In genomic region chr2:3947432-3947831, GRCm38 (mm10) we compare ENCODE assay signal across 30 mouse cellular contexts.
"Had no signal": no experiment of that assay in that cellular context is flagged by ENCODE, and none has a peak within 500 bp of the region (broad histone marks: within the 10 kb centered on the region; RNA-seq: fewer than 3 reads in every experiment).

No protein-coding gene starts in this region.

- H3K27me3 ChIP-seq: limb, embryonic 12.5 days; limb, embryonic 13.5 days; limb, embryonic 15.5 days; liver, embryonic 12.5 days; liver, embryonic 13.5 days; liver, embryonic 15.5 days; lung, embryonic 15.5 days; megakaryocyte, embryonic 14.5 days; midbrain, embryonic 12.5 days; midbrain, embryonic 13.5 days; midbrain, embryonic 15.5 days; neural tube, embryonic 12.5 days had no signal

- H3K4me3 ChIP-seq: limb, embryonic 10.5 days; limb, embryonic 12.5 days; limb, embryonic 13.5 days; limb, embryonic 15.5 days; liver, embryonic 12.5 days; liver, embryonic 13.5 days; liver, embryonic 15.5 days; lung, embryonic 15.5 days; megakaryocyte, embryonic 14.5 days; midbrain, embryonic 10.5 days; midbrain, embryonic 12.5 days; midbrain, embryonic 13.5 days; midbrain, embryonic 15.5 days; myocyte; neural tube, embryonic 12.5 days had no signal

- H3K4me2 ChIP-seq: limb, embryonic 12.5 days; limb, embryonic 13.5 days; limb, embryonic 15.5 days; liver, embryonic 12.5 days; liver, embryonic 13.5 days; liver, embryonic 15.5 days; lung, embryonic 14.5 days; lung, embryonic 15.5 days; midbrain, embryonic 11.5 days; midbrain, embryonic 12.5 days; midbrain, embryonic 13.5 days; midbrain, embryonic 15.5 days; neural tube, embryonic 12.5 days had no signal

- H3K4me1 ChIP-seq: limb, embryonic 10.5 days; limb, embryonic 12.5 days; limb, embryonic 13.5 days; limb, embryonic 15.5 days; liver, embryonic 12.5 days; liver, embryonic 13.5 days; liver, embryonic 15.5 days; lung, embryonic 15.5 days; megakaryocyte, embryonic 14.5 days; midbrain, embryonic 10.5 days; midbrain, embryonic 12.5 days; midbrain, embryonic 13.5 days; midbrain, embryonic 15.5 days; neural tube, embryonic 12.5 days had no signal

- H3K9ac ChIP-seq: limb, embryonic 12.5 days; limb, embryonic 13.5 days; limb, embryonic 15.5 days; liver, embryonic 12.5 days; liver, embryonic 13.5 days; liver, embryonic 14.5 days; liver, embryonic 15.5 days; lung, embryonic 14.5 days; lung, embryonic 15.5 days; midbrain, embryonic 12.5 days; midbrain, embryonic 13.5 days; midbrain, embryonic 15.5 days; neural tube, embryonic 12.5 days had no signal

- ATAC-seq: liver, embryonic 12.5 days; lung, postnatal 0 days; midbrain, embryonic 13.5 days; midbrain, embryonic 15.5 days; midbrain, embryonic 16.5 days had no signal

- H3K9me3 ChIP-seq: limb, embryonic 10.5 days; limb, embryonic 12.5 days; limb, embryonic 13.5 days; limb, embryonic 15.5 days; liver, embryonic 12.5 days; liver, embryonic 13.5 days; liver, embryonic 15.5 days; lung, embryonic 15.5 days; megakaryocyte, embryonic 14.5 days; midbrain, embryonic 10.5 days; midbrain, embryonic 12.5 days; midbrain, embryonic 13.5 days; midbrain, embryonic 15.5 days; neural tube, embryonic 12.5 days had no signal

- H3K27ac ChIP-seq: limb, embryonic 10.5 days; limb, embryonic 12.5 days; limb, embryonic 13.5 days; limb, embryonic 15.5 days; liver, embryonic 12.5 days; liver, embryonic 13.5 days; liver, embryonic 14.5 days; liver, embryonic 15.5 days; lung, embryonic 15.5 days; macrophage; midbrain, embryonic 10.5 days; midbrain, embryonic 12.5 days; midbrain, embryonic 13.5 days; midbrain, embryonic 15.5 days; neural tube, embryonic 12.5 days had no signal

- H3K36me3 ChIP-seq: limb, embryonic 10.5 days; limb, embryonic 12.5 days; limb, embryonic 13.5 days; limb, embryonic 15.5 days; liver, embryonic 12.5 days; liver, embryonic 13.5 days; liver, embryonic 15.5 days; lung, embryonic 15.5 days; midbrain, embryonic 10.5 days; midbrain, embryonic 12.5 days; midbrain, embryonic 13.5 days; midbrain, embryonic 15.5 days; neural tube, embryonic 12.5 days had no signal

- DNase-seq: left cerebral cortex, postnatal 4 days; liver; liver, embryonic 13.5 days; lung, adult 18-20 months; lung, adult 2 months; lung, embryonic 14.5 days; lung, postnatal 10 days; lung, postnatal 14 days; lung, postnatal 36 days; lung, postnatal 4 days; midbrain, embryonic 14.5 days had no signal
